In the genomic region with DNA sequence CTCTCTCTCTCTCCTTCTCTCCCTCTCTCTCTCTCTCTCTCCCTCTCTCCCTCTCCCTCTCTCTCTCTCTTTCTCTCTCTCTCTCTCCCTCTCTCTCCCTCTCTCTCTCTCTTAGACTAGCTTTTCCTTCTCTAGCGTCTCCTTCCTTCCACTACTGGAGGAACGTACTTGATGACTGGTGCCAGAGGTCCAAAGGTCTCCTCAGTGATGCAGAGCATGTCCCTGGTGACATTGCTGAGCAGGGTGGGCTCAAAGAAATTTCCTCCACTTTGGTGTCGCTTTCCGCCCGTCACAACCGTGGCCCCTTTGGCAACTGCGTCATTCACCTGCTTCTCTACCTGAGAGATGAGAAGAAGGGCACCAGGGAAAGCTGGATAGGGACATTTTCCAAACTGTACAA, we compare ENCODE assay signal across 19 mouse cellular contexts.
"Had no signal": no experiment of that assay in that cellular context is flagged by ENCODE, and none has a peak within 500 bp of the region (broad histone marks: within the 10 kb centered on the region; RNA-seq: fewer than 3 reads in every experiment).

No protein-coding gene starts in this region.

- H3K4me3 ChIP-seq: midbrain, embryonic 10.5 days; midbrain, embryonic 12.5 days; myocyte; neural tube, embryonic 13.5 days; neural tube, embryonic 15.5 days had no signal

- H3K4me1 ChIP-seq: midbrain, embryonic 10.5 days; midbrain, embryonic 12.5 days; neural tube, embryonic 13.5 days; neural tube, embryonic 15.5 days had no signal

- ATAC-seq: midbrain, embryonic 16.5 days had no signal

- H3K27me3 ChIP-seq: midbrain, embryonic 12.5 days; neural tube, embryonic 13.5 days; neural tube, embryonic 15.5 days had no signal

- H3K4me2 ChIP-seq: lung, embryonic 14.5 days; midbrain, embryonic 12.5 days; neural tube, embryonic 13.5 days; neural tube, embryonic 15.5 days had no signal

- DNase-seq: lung, adult 18-20 months; lung, embryonic 14.5 days; lung, postnatal 10 days; lung, postnatal 4 days; midbrain, embryonic 14.5 days; retina, postnatal 1 day; right cerebral cortex, adult 18-20 months; right cerebral cortex, postnatal 25 days; right cerebral cortex, postnatal 4 days; spleen, adult 18-20 months; thymus, adult 18-20 months; thymus, postnatal 14 days; thymus, postnatal 36 days had no signal

- H3K27ac ChIP-seq: midbrain, embryonic 10.5 days; midbrain, embryonic 12.5 days; neural tube, embryonic 13.5 days; neural tube, embryonic 15.5 days had no signal

- H3K9ac ChIP-seq: lung, embryonic 14.5 days; midbrain, embryonic 12.5 days; neural tube, embryonic 13.5 days; neural tube, embryonic 15.5 days had no signal

- H3K9me3 ChIP-seq: midbrain, embryonic 10.5 days; midbrain, embryonic 12.5 days; neural tube, embryonic 13.5 days; neural tube, embryonic 15.5 days had no signal
